Mouse (Mus musculus): Measurements from ENCODE around the gene Ccdc194.
"Not testable (repeated sequence)": the region's sequence is repeated elsewhere in the genome, so short reads cannot be mapped to it uniquely, and the experiment has no call there.

Gene Ccdc194

GRCm38 (mm10) chr8:71554001-71554400 lies 28.5 kb upstream of the Ccdc194 start:
- no peak for DNase-seq (ENCODE audit: low spot score in 2 of 2)

DNA sequence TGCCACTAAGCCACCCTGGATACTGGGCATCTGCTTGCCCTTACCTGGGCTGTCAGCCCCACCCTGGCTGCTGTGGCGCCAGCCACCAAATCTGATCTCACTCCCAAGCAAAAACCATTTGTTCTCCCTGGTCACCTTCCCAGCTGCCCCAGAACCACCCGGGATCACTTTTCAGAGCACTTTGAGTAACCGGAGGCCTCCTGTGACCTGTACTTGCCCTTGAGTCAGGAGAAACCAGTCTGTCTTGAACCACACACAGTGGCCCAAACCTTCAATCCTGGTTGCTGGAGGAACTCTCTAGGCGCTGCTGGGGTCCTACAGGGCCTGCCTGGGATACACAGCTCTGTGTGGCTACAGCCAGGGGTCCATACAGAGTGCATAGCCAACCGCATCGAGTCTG lies 27.3 kb upstream of the Ccdc194 start:
- DNase-seq (ENCODE audit: low spot score in 2 of 2) = no peak

- no peak for DNase-seq (ENCODE audit: low spot score in 2 of 2)
Observed at GRCm38 (mm10) chr8:71550754-71551153, 25.2 kb upstream of the Ccdc194 start.

DNA sequence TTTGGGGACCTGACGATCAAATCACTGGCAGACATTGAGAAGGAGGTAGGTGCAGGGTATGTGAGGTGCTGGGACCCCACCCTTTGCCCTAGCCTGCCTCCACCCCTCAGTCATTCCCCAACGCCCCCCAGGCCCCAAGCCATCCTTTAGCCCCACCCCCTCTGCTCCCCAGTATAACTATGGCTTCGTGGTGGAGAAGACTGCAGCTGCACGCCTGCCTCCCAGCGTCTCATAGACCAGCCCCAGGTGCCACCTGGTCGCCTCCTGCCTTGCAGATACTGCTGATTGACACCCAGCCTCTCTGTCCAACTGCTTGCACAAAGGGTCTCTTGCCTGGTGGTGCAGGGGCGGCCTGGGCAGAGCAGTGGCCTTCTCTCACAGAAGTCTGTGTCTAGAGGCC lies 22.1 kb upstream of the Ccdc194 start:
- no peak for DNase-seq (ENCODE audit: low spot score in 2 of 2)

GRCm38 (mm10) chr8:71545053-71545452 lies 19.5 kb upstream of the Ccdc194 start:
- no peak for DNase-seq (ENCODE audit: low spot score in 2 of 2)

- DNase-seq (ENCODE audit: low spot score in 2 of 2) = no peak
Observed at GRCm38 (mm10) chr8:71543755-71544154, 18.2 kb upstream of the Ccdc194 start.

DNA sequence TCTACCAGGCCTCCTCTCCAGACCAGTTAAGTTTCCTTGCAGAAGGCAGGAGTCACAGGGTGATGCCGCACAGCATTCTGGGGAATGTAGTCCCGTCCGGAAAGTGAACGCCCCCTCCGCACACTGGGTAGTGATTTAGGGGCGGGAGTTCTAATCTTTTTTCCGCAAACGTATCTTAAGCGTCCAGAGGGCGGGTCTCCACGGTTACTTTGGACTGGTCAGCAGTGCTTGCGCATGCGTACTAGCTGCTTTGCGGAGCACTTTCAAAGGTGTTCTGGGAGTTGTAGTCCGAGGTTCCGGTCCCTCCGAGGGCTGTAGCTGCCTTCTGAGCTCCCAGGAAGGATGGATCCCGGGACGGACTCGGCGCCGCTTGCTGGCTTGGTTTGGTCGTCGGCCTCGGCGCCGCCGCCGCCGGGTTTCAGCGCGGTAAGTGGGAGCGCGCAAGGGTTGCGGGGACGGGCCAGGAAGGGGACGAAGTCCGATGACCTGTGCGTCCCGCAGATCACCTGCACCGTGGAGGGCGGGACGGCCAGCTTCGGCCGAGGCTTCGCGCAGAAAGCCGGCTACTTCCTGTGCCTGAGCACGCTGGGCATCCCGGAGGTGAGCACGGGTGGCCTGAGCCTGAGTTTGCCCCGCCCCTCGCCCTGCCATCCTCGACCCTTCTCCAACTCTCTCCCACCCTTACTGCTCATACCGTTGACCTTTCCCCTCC lies 17.3 kb upstream of the Ccdc194 start, which contains the start of gene Mvb12a:
Gene Mvb12a (plus strand): TSS at position 291 of the 712 bp plus-strand sequence.
- peak; percentile 80 to 87 for DNase-seq (ENCODE audit: low spot score in 2 of 2)

DNA sequence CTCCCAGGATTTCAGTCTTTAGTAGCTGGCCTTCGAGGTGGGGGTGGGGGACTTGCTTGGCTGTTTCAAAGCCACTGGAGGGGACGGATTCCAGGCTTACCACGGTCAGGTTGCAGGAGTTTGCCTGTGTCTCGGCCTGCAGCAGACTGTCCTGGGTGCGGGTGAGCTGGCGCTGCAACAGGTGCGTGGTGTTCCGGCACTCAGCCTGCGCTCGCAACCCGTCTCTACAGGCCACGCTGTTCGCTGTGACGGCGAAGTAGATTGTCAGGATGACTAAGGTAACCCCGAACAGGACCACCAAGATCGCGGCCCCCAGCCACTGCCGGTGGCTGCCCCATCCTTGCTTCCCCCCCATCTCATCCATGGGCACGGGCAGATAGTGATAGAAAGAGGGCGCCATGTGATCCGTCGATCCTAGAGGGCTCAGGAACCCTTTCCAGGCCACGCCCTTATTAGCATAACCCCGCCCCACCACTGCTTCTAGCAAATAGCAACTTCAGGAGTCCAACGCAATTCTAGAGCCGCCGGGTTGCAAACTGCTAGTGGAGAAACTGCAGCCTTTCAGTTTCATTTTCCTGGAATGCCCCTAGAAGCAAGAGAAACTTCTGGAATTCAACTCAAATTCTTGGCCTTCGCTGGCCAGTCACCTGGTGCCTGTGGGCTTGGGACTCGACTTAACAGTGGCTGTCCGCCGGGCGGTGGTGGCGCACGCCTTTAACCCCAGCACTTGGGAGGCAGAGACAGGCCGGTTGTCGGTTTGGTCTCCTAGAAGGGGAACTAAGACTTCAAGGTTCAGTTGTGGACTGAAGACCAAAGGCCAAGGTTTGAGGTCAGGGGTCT lies 11.7 kb upstream of the Ccdc194 start, which contains the start of gene Bst2:
Gene Bst2 (minus strand): TSS at position 429 of the 840 bp plus-strand sequence.
- peak; percentile 72 to 80 for DNase-seq (ENCODE audit: low spot score in 2 of 2)

DNA sequence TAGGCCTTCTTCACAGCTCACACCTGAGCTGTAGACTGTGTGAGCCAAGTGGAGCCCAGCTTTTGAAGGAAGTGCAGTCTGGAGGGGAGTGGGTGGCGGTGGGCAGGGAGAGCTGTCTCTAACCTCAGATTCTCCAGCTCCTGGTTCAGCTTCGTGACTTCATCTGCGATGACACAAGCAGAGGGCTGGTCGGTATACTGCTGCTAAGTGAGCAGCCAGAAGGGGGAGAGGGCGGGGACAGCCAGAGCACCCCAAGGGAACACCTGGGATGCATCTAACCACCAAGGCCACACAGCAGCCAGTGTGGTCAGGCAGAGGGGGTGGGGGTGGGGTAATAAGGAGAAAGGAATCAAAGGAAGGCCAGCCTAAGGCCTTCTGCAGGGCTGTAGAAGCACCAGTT lies 10.2 kb upstream of the Ccdc194 start:
- no peak for DNase-seq (ENCODE audit: low spot score in 2 of 2)

- no peak for DNase-seq (ENCODE audit: low spot score in 2 of 2)
Observed at GRCm38 (mm10) chr8:71534263-71534810, 8.8 kb upstream of the Ccdc194 start.

- not testable (repeated sequence) for DNase-seq (ENCODE audit: low spot score in 2 of 2)
Observed at GRCm38 (mm10) chr8:71530735-71531467, 5.4 kb upstream of the Ccdc194 start.

- DNase-seq (ENCODE audit: low spot score in 2 of 2) = no peak
Observed at GRCm38 (mm10) chr8:71528362-71529073, 3.0 kb upstream of the Ccdc194 start.

GRCm38 (mm10) chr8:71527162-71527870 lies 1.8 kb upstream of the Ccdc194 start:
- no peak for DNase-seq (ENCODE audit: low spot score in 2 of 2)

DNA sequence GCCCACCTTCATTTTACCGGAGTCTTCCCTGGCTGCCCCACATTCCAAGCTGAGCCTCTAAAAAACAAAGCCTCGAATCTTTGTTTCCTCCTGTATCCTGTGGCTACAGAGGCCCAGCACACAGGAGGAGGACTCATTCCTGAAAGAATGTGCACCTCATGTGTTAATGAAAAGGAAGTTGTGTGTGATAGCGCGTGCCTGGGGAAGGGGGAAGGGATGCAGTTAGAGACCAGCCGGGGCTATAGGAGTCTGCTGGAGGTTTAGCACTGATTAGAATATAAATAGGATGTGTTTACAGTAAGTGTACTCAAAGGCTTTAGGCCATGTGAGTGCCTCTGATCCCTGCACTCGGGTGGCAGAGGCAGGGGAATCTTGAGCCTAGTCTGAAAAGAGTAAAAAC lies 761 bp upstream of the Ccdc194 start:
- DNase-seq (ENCODE audit: low spot score in 2 of 2) = no peak

- peak; percentile 88 to 91 for DNase-seq (ENCODE audit: low spot score in 2 of 2)
Observed at GRCm38 (mm10) chr8:71521634-71522033, 3.9 kb downstream of the Ccdc194 start.

DNA sequence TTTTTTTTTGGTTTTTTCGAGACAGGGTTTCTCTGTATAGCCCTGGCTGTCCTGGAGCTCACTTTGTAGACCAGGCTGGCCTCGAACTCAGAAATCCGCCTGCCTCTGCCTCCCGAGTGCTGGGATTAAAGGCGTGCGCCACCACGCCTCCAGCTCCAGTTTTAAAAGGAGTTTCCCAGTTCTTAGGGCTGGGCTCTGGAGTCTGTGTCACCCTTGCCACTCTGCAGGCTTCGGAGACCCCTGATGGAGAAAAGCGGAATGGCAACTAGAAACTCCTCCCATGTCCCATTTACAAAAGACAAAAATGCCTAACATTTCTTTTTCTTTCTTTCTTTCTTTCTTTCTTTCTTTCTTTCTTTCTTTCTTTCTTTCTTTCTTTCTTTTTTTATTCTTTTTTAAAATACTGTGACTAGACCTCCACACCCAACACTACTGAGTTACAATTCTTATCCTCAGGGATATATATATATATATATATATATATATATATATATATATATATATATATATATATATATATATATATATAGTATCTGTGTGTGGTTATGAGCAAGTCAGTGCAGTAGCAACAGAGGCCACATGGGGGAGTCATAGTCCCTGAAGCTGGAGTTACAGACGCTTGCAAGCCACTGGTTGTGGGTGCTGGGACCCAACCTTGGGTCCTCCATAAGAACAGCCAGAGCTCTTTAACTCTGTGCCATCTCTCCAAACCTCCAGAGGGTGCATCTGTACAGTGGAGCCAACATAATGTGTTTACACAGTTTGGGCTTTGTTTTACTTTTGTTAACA lies 6.3 kb downstream of the Ccdc194 start:
- DNase-seq (ENCODE audit: low spot score in 2 of 2) = not testable (repeated sequence)

DNA sequence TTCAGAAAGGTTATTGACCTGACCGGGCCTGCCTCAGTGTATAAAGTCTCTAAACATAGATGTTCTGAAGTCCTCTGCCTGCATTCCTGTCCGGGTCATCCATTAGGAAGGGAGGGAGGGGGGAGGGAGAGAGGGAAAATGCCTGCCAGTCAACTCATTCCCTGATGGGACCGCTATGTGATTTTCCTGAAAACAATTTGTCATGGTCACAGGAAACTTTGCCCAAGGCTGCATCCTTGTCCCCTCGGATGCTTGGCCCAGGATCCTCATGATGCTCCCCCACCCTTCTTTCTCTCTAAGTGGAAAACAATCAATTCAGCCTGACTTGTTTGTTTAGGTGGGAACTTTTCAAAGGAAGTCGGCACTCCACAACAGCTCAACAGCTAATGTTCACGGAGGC lies 8.7 kb downstream of the Ccdc194 start:
- no peak for DNase-seq (ENCODE audit: low spot score in 2 of 2)

- DNase-seq (ENCODE audit: low spot score in 2 of 2) = no peak
Observed at GRCm38 (mm10) chr8:71515043-71515442, 10.5 kb downstream of the Ccdc194 start.

DNA sequence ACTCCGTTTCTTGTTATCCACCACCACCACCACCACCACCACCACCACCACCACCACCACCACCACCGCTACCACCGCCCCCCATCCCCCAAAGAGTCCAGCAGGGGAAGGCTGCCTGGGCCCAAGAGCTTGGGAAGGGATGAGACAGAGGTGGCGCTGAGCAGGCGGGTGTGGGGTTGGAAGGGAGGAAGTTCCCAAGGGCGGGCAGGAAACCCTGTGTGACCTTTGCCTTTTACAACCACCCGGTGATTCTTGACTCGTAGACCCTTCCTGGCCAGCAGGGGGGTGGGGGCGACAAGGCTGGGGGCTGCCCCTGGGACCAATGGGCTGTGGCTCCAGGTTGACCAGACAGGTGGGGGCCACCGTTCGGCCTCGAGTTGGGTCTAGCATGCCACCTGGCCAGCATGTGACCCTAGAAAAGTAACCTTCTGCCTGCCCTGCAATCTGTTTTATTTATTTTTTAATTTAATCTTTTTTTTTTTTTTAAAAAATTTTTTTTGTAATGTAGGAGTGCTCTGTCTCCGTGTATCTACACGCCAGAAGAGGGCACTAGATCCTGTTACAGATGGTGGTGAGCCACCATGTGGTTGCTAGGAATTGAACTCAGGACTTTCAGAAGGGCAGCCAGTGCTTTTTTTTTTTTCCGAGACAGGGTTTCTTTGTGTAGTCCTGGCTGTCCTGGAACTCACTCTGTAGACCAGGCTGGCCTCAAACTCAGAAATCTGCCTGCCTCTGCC lies 12.3 kb downstream of the Ccdc194 start:
- no peak for DNase-seq (ENCODE audit: low spot score in 2 of 2)

Data from spleen, postnatal 14 days (tissue).